Mouse (Mus musculus) left cerebral cortex, adult 9 months (tissue): Measurements from ENCODE around the gene Pmepa1.

ENCODE experiments used
- DNase-seq, 2 experiments: peaks; one replicate each; pipeline ENCODE4 v3.0.0; 2022; ENCODE audit warnings: low spot score in 2 of 2

The Pmepa1 gene

DNA sequence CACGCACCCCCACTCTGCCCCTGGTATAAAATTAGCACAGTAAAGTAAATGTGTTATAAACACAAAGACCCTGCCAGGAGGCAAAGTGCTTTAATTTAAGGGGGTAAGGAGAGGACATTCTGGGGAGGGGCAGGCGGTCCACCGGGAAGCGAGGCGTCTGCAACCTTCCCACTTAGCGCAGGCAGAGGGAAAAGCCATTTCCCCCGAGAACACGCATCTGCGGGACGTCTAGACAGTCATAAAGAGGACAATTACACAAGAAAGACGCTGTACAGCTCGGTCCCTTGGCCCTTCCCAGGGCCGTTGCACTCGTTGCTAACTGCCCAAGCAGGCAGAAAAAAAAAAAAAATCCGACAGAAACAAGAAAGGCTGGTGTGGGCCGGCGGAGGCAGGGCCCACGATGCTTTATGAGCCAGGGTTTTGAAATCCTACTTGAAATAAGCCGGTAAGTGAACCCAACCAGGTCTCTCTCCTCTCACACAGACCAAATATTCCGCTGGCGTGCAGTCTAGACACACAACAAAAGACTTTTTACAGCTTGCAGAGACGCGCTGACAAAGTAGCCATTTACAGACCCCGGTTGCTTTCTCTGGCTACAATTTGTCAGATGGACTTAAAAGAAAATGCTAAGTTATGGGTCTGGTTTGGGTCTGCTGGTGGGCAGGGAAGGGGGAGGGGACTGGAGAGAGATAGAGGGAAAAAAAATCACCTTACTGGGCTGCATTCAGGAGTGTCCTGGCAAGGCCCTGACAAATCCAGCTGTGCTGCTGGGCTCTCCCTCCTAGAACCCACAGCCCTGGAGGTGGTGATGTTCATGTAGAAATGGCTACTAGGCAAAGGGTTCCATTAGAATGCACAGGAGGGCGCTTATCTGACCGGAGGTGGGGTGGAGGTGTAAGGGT, 22.3 kb downstream of the Pmepa1 start:
- no peak for DNase-seq

DNA sequence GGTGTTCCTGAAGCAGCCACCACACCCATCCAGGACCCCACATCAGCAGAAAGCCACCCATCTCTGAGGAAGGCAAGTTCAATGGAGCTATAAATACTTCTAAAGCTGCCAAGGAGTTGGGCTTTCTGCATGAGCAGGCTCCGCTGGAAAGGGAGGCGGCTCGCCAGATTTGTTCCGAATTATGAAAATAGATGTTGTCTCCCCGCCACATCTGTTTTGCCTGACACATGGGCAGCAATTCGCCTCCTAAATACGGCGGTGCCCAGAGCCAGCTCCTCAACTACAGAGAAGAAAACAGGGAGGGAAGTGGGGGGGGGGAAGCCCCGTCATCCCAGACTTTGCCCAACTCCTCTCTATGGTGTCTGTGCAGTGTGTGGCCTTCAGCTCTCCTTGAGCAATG, 24.7 kb downstream of the Pmepa1 start:
- peak in 1 of 2 experiments; percentile 70 for DNase-seq

DNA sequence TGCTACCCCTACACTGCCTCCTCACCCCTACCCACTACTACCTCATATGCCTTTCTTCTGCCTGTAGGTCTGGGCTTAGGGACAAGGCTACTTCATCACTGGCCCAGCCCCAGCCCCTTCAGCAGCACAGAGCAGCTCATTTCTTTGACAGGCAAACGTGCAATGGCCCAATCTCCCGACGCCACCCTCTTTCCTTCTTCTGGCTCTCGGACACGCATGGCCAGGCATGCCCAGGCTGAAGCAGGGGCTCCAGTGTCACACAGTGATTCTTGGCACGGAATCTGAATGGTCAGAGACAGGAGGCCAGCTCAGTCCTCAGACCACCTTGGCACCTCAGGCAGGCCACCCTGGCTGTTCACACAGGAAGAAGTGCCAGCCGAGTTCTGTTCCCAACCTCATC, 25.2 kb downstream of the Pmepa1 start:
- no peak for DNase-seq

DNA sequence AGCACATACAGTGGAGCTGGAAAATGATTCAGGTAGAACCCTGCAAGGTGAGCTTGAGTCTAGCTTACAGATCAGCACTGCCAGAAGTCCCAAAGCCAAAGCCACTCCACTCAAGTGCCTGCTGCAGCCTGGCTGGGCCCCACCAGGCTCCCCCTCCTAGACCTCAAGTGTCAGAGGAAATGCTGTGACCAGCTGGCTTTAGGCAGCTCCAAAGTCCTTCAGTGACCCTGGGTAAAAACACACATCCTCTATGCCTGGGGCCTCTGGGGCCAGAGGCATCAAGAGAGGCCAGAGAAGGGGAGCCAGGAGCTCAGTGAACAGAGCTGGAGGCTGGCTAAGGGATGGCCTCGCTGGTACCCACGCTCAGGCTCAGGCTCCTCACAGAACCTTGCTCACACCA, 25.9 kb downstream of the Pmepa1 start:
- no peak for DNase-seq

DNA sequence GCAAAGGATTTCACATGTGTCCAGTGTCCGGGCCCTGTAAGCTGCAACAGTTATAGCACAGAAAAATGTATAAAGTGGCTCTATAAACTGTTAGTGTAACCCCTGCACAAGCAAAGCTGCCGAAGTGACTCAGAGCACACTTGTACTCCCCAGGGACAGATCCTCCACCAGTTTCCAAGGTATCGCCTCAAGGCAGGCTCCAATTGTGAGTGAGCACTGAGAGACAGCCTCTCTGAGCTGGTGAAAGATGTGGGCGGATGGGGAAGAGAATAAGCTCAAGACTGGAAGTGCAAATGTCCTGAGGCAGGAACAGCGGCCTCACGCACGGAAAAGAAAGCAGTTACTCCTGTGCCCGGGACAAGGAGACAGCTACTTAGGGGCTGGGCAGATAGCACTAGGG, 26.4 kb downstream of the Pmepa1 start:
- no peak for DNase-seq

DNA sequence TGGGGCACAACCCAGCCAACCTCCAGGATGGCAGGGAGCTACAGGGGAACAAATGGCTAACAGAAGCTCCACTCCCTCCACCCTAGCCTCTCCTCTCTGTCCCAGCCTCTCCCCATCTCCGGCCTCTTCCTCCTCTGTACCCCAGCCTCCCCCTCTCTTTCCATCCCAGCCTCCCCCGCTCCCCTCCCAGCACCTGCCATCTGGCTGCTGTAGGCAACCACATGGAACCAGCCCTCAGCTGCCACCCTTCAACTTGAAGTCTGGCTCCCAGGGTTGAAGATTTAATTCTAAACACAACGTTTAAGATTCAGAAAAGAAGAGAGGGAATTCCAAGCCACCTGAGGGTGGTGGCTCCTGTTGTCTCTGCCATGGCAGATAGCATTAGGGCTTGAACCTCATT, 26.9 kb downstream of the Pmepa1 start:
- DNase-seq, result no peak

DNA sequence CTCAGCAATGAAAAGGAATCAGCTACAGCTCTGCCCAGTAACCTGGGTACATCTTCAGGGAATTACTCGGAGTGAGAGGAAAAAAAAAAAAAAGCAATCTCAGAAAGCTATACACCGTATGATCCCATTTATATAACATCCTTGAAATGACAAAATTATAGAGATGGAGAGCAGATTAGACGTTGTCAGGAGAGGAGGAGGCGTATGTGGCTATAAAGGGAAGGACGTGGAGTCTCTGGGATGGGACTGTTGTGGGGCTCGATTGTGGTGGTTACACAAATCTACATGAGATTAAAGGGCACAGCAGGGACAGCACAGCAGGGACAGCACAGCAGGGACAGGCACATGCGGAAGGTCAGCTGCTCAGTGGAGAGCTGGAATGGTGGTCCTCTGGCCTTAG, 27.5 kb downstream of the Pmepa1 start:
- no peak for DNase-seq

DNA sequence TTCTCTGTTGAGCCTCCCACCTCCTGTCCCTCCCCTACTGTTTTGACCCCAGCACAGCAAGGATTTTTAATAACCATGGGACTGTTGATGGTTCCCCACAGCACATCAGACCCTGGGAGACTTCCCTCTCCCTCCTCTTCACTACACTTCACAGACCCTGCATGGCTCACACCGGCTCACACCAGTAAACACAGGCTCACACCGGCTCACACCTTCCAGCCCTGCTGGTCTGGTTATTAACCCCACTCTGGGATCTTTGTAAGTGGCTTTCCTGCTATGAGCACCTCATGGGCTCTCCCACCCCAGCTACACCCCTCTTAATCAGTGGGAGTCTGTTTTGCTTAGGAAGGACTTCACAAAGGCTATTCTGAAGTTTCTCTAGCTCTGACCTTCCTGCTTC, 28.4 kb downstream of the Pmepa1 start:
- no peak for DNase-seq

DNA sequence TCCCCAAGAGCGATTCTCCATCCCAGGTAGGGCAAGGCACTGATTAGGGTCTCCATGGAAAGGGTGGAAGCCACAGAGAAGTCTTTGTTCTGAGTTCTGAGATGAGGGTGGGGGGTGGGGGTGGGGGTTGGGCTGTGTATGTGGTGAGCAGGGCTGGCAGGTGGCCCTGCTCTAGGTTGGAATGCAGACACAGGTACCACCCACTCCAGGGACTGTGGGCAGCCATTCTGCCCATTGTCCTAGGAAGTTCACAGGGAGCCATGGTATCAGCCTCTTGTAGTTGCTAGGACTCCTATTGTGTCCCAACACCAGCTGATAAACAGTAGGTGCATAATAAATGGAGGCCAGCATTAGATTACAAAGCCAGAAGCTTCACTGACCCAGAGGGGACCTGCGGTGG, 29.1 kb downstream of the Pmepa1 start:
- DNase-seq, result no peak

DNA sequence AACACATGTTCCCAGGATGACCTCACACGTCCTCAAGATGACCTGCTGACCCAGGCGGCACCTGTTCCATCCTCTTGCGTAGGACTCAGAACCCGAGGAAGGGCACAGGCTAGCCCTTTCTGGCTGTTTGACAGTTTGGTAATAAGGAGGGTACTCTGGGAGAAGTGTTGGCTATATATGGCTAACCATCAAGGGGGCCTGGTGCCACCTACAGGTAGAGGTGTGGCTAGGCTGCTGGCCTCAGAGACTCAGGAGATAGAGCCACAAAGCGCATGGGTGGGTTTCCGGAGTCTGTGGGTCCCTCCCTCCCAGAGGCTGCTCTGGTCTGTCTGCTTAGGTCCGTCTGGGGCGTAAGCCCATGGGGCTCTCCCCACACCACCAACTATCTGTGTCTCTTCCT, 29.6 kb downstream of the Pmepa1 start:
- no peak for DNase-seq

DNA sequence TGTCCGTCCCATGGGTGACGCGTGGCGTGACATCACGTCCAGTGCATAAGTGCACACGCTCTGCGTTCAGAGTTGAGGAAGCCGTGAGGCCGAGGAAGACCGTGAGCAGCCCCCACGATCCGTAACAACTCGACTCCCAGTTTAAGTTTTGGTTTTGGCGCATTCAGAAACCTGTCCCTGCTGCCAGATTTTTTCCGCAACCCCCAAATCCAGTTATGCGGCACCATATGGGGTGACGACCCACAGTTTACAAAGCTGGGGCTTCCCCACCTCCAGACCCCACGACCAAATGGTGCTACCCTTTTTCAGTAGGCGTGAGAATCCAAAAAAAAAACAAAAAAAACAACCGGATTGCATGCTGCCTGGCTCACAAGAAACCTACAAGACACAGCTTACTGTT, 31.1 kb downstream of the Pmepa1 start:
- DNase-seq, result peak in 1 of 2 experiments; percentile 55

DNA sequence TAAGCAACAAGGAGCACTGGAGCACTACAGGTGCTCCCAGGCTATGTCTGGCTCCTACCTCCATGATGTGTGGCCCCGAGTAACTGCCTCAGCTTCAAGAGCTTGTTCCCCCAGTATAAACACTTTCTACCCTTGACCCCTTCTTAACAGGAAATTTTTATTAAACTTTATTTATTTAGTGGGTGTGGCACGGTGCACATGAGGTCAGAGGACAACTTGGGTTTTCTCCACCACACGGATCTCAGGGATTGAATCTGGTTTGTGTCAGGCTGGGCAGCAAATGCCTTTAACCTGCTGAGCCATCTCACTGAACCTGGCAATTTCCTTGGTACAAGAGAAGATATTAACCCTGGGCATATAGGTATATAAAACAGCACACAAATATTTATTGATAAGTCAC, 32.2 kb downstream of the Pmepa1 start:
- DNase-seq, result no peak

DNA sequence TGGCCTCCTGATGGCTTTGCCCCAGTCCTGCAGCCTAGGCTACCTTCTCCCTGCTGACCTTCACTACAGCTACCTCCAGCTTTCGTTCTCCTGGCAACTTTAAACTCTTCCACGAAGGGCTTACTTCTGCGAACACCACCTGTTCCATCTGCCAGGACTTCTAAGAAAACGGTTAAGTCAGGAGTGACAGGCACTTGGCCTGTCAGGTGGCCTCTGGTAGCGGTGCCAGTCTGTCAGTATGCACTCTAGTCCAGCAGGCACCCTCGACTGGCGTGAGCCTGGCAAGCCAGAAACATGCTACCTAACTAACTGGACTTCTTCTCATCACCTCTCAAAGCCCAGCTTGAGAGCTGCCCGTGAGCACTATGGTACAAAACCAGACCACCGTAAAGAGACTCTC, 32.7 kb downstream of the Pmepa1 start:
- no peak for DNase-seq

DNA sequence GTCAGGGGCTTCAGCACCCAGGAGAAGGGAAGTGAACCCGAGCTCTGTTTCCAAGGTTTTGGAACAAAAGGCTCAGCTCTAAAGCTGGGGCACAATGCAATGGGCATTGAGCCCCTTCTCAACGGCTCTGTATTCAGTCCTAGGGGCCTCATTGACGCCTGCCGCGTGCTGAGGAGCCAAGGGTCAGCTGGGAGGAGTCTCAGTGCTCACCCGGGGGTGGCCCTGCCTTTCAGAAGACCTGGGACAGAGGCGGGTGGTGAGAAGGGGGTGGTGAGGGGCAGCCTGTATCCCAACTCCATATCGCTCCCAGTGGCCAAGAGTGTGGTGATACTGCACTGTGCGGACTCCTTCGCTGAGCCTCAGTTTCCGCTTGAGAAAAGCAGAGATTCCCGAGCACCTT, 33.5 kb downstream of the Pmepa1 start:
- DNase-seq, result no peak

DNA sequence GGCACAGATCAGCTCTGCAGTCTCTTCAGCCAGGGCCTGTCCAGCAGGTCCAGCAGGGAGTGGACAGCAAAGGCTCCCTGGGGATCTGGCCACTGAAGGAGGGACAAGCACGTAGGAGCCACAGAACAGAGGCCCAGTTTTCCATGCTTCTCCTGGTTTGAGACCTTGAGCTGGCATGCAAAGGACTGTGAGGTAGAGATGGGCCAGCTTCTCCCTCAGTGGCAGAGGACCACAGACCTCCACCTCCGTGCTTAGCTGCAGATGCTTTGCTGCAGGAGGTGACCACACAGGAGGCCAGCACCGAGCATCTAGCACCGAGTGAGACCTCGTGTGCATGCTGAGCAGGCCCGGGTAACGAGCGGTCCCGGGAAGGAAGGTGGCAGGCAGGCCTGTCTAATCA, 35.6 kb downstream of the Pmepa1 start:
- no peak for DNase-seq

DNA sequence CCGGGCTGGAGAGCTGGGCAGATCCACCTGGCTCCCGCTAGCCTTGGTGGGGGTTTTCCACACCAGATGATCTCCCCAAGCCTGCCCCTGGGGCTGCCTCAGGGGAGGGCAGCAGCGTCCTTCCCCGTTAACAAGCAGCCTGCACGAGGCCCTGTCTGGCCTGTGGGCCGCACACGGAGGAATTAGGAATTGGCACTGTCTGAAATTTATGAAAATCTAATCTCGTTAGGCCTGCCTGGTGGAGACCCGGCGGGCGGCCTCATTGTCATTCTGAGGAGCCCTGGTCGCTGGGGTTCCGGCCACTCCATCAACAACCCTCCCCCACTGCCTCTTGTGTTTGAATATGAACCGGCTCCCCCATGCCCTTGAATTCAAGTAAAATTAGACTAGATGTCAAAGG, 37.8 kb downstream of the Pmepa1 start:
- no peak for DNase-seq

DNA sequence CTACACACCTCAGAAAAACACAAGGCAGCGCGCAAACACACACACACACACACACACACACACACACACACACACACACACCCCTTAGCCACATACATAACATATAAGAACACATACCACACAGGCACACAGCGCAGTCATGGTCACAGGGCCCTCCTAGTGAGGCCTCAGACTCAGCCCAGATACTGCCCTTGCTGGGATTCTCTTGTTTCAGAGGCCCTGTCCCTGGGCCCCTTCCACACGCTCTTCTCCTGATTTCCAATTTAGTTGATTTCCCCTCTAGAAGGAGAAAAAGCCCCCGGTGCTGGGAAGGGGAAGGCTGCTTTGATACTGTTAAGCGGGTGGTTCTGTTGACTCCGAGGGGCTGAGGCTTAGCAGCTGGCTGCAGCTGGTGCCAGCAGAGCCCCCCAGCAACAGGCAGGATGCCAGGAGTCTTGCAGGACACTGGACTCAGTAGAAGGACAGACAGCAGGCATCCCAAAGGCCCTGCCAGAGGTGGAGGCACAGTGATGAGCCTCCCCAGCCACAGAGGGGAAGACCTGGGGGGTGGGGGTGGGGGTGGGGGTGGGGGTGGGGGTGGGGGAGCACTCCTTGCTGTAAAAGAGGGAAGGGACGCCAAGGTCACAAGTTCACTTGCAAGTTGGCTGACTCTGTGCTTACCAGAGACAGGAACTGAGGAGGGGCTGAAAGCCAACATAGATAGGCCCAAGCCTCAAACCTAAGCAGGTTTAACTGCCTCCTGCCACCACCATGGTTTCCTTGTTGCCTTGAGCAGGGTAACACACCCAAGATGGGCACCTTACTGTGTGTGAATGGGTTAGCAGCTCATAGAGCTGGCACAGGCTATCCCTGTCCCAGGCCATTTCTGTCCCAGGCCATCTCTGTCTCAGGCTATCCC, 40.6 kb downstream of the Pmepa1 start:
- DNase-seq, result no peak

DNA sequence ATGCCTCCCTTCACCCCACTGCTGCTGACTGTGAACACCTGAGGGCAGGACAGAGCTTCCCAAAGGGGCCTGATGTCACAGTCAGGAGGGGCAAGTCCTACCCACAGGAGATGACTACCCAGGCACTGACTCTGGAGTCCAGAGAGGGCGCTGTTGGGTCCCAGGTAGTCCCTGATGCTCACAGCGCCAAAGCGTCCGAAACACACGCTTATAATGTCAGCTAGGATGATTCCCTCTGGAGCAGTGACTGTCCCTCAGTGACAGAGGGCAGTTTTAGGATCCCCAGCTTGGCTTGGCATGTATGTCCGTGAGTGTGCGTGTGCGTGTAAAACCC, 43.6 kb downstream of the Pmepa1 start:
- DNase-seq, result no peak

DNA sequence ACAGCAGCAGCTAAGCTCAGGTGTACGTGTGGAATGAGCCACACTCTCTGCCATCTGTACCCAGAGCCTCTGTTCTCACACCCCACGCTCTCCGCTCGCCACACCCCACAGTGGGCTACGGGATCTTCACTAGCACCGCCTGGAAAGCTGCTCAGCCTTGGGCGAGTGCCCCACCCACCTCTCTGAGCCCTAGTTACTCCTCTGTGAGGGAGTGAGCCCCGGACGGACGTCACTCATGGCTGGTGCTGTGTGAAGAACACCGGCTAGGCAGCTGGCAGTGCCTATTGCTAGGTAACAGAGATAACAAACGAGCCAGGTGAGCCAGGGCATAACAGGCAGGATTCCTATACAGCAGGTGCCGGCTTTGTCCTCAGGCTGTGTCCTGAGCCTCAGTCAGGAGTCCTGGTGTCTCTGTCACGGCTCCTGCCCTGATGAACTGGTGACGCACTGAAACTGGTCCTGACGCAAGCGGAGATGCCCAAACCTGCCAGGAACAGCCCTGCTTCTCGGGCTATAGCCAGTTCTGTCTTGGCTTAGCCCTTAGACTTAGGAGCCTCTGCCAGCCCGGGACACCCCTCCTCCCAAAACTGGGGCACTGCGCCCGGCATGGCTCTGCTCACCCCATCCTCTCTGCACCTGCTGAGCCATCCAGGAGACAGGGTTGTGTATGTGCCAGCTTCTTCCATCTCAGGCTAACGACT, 44.1 kb downstream of the Pmepa1 start:
- peak in 1 of 2 experiments; percentile 52 for DNase-seq

DNA sequence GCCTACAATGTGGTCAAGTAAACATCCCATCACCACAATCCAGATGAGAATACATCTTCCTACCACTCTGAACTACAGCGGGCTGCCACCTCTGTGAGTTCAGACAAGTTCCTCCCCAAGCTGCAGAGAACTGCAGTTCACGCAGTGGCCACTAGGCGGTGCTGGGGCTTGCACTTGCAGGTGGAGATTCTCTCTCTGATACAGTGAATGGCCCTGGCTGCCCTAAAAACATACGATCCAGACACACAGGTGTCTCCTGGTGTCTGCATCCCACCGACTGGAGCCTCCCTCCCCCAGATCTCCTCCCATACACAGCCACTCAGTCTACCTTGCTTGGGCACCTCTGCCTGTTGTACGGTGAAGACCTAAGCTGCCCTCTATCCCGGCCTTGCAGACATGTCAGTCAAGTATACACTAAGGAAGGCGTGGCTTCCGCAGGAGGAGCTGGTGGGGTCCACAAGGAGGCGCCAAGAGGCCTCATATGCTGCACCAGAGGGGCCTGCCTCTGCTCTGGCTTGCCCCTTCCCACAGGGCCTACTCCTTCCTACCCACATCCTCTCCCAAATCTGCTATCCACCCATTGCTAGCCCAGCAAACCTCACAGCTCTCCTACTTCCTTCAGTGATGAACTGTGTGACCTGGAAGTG, 46.6 kb downstream of the Pmepa1 start:
- peak in 1 of 2 experiments; percentile 94 for DNase-seq

DNA sequence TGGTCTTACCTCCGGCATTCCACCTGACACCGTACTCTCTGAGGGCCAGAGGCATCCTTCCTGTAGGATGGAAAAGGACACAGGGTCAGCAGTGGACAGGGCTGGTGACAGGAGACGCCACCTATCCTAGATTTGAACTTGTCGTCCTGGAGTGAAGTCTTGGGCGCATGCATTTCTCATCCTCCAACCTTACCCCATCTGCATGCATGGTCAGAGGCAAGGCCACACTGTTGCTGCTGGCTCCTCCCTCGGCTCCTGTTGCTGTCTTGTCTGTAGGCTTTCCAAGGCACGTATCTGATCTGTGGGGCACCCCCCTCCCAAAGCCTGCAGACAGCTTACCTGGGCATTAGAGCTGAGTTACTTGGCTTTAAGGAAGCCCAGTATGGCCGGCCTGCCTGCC, 47.8 kb downstream of the Pmepa1 start:
- no peak for DNase-seq

DNA sequence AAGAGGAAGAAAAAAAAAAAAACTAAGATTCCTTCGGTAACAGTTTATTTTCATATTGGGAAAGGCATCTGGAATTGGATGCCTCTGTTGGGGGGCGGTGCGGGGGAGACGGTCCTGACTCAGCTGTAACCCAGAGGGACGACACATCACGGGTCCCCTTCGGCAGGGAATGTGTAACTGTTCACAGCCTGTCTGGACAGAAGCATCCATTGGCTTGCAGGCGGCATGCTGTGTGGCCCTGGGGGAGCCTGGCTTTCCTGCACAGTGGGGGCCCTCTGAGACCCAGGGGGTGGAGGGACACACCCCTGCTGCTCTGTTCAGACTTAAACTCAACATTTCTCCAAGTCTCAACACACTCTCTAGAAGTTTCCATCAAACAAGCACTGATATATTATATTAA, 49.5 kb downstream of the Pmepa1 start:
- DNase-seq, result no peak
